Mouse (Mus musculus): ENCODE data around the gene Kcna2. TPM values are rescaled to one million over a fixed set of nuclear protein-coding genes. Genes with fewer than 3 reads are reported as not detected.
A peak's percentile ranks its signal among the peaks of the same experiment; 100 is the strongest.

The Kcna2 gene
- total and polyA plus RNA-seq, 3 experiments = not detected

DNA sequence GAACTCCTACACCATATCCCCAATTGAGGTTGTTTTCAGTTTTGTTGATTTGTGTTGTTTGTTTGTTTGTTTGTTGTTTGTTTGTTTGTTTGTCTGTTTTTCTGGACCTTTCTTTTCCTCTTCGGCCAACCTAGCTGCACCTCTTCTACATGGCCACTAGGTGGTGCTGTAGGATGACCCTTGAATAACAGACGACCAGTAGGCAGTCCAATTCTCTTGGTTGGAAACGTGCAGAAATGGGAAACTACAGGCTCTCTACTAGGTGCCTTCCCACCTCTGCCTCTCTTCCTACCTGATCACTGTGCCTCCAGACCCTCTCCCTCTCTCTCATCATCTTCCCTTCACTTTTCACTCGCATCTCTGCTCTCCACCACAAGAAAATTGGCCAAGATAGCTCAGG lies 6.9 kb upstream of the Kcna2 start (continued):
- no peak for TF ChIP-seq EP300 (IDR thresholded peaks at IDR 0.05; ENCODE audit: low read length)
- no peak for TF ChIP-seq GABPA (IDR thresholded peaks at IDR 0.05; ENCODE audit: insufficient replicate concordance, low read depth, low read length)
- peak; percentile 90 to 94 for TF ChIP-seq CTCF (conservative IDR thresholded peaks at IDR 0.05 in 1 of 2, IDR thresholded peaks at IDR 0.05 in 1 of 2; ENCODE audit: low read depth in 2 of 2, low read length in 2 of 2)
- TF ChIP-seq CHD2 (IDR thresholded peaks at IDR 0.05; ENCODE audit: low read length) = no peak
- TF ChIP-seq RAD21 (IDR thresholded peaks at IDR 0.05; ENCODE audit: low read depth, low read length) = peak; percentile 95
- TF ChIP-seq JUN (IDR thresholded peaks at IDR 0.05; ENCODE audit: insufficient read depth, low read depth, low read length) = no peak
- no peak for TF ChIP-seq MAFK (IDR thresholded peaks at IDR 0.05; ENCODE audit: insufficient replicate concordance, low read length)
- TF ChIP-seq ETS1 (conservative IDR thresholded peaks at IDR 0.05; ENCODE audit: low read depth, low read length) = no peak
- no peak for TF ChIP-seq MAX (IDR thresholded peaks at IDR 0.05; ENCODE audit: low read length)
- no peak for TF ChIP-seq CHD1 (IDR thresholded peaks at IDR 0.05; ENCODE audit: low read depth, low read length)
- no peak for TF ChIP-seq USF2 (conservative IDR thresholded peaks at IDR 0.05; ENCODE audit: low read depth, low read length)
- no peak for TF ChIP-seq MYC (IDR thresholded peaks at IDR 0.05; ENCODE audit: low read depth, low read length)

DNA sequence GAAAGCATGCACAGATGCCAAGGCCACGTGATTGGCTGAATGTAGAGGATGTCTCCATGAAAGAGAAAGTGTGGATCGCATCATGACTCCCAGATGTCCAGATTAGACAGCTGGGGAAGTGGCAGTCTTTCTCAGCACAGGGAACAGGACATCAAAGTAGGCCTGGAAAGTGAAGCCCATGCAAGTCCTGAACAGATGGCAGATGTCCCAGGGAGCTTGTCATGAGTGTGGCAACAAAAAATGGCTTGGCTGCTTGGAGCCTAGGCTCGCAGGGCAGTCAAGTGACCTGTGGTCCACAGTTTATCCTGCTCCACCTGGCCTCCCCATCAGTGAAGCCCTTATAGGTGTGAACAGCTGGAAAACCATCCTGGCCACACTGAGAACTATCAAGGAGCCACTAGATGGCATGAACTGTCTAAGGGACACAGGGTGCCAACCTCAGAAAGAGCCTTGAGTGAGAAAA lies 4.6 kb upstream of the Kcna2 start:
- H3K27ac ChIP-seq (ENCODE audit: insufficient read depth, low read depth) = no peak overlapping the region
- H3K36me3 ChIP-seq (replicated peaks in 1 of 2; ENCODE audit: control insufficient read depth in 1 of 2, insufficient read depth in 1 of 2, low read length in 1 of 2) = no peaks in the 10 kb centered on the region
- DNase-seq (ENCODE audit: extremely low read depth) = no peak
- TF ChIP-seq RAD21 (IDR thresholded peaks at IDR 0.05; ENCODE audit: low read depth, low read length) = peak; percentile 19
- TF ChIP-seq ZMIZ1 (IDR thresholded peaks at IDR 0.05; ENCODE audit: low read depth, low read length) = no peak
- peak in 1 of 2 experiments; percentile 38; a peak in 2 of 4 replicates for TF ChIP-seq CTCF (conservative IDR thresholded peaks at IDR 0.05 in 1 of 2, IDR thresholded peaks at IDR 0.05 in 1 of 2; ENCODE audit: low read depth in 2 of 2, low read length in 2 of 2)
- no peak overlapping the region for H3K4me2 ChIP-seq (ENCODE audit: insufficient read depth, low read depth, poor library complexity, severe bottlenecking)
- in situ Hi-C loops (cut with MboI; ENCODE audit: low pct_ligation_motif_present, low pct_unique_long_range_greater_than_20kb, low sequenced_read_pairs) (loop anchor here (10.0 kb wide), 1 partner anchor 89 kb away; the partner anchor contains the start of gene Kcna10), dilution Hi-C loops (cut with MboI; ENCODE audit: extremely low pct_ligation_motif_present, extremely low pct_unique_long_range_greater_than_20kb, low sequenced_read_pairs) (no loop called here)
- no peaks in the 10 kb centered on the region for H3K27me3 ChIP-seq (replicated peaks)
- no peak overlapping the region for H3K4me3 ChIP-seq (replicated peaks in 1 of 3; ENCODE audit: low read depth in 2 of 3, low read length in 2 of 3, poor library complexity in 1 of 3)
- H3K79me2 ChIP-seq (replicated peaks; ENCODE audit: control insufficient read depth, extremely low read depth, insufficient read depth, poor library complexity, severe bottlenecking) = no peaks in the 10 kb centered on the region
- no peak overlapping the region for H3K9ac ChIP-seq (ENCODE audit: insufficient read depth, low read depth)
- H3K4me1 ChIP-seq (ENCODE audit: control insufficient read depth in 1 of 2, insufficient read depth in 2 of 2) = peaks cover 6 to 29% of the 10 kb centered on the region in 2 experiments
- no peaks in the 10 kb centered on the region for H3K9me3 ChIP-seq (replicated peaks; ENCODE audit: low read length)

DNA sequence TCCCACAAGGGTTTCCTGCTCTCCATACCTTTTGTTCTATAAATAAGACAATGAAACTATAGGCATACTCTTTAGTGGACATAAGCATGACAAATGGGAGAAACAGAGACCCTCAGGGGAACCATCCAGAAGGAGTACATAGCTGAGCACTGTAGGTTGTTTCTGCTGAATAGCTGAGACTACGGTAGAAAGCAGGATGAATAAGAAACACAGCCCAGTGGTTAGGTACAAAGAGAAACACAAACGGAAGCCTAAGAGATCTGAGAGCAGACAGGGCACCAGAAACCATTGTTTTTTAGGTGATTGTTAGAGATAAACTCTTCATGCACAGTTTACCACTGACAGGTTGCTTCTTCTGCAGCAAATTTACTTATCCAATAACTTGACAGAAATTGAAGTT lies 1.1 kb upstream of the Kcna2 start:
- Histone ChIP-seq H3K9ac (ENCODE audit: insufficient read depth, low read depth) (no peak overlapping the region), H3K27ac (ENCODE audit: insufficient read depth, low read depth) (no peak overlapping the region), H3K4me3 (replicated peaks in 1 of 3; ENCODE audit: low read depth in 2 of 3, low read length in 2 of 3, poor library complexity in 1 of 3) (no peak overlapping the region), H3K36me3 (replicated peaks in 1 of 2; ENCODE audit: control insufficient read depth in 1 of 2, insufficient read depth in 1 of 2, low read length in 1 of 2) (no peaks in the 10 kb centered on the region), H3K27me3 (replicated peaks) (no peaks in the 10 kb centered on the region), H3K79me2 (replicated peaks; ENCODE audit: control insufficient read depth, extremely low read depth, insufficient read depth, poor library complexity, severe bottlenecking) (no peaks in the 10 kb centered on the region), H3K9me3 (replicated peaks; ENCODE audit: low read length) (peaks cover 3% of the 10 kb centered on the region), H3K4me1 (ENCODE audit: control insufficient read depth in 1 of 2, insufficient read depth in 2 of 2) (peaks cover 6 to 29% of the 10 kb centered on the region in 2 experiments), H3K4me2 (ENCODE audit: insufficient read depth, low read depth, poor library complexity, severe bottlenecking) (no peak overlapping the region)
- in situ Hi-C loops (cut with MboI; ENCODE audit: low pct_ligation_motif_present, low pct_unique_long_range_greater_than_20kb, low sequenced_read_pairs) = loop anchor here (10.0 kb wide), 1 partner anchor 85 kb away; the partner anchor contains the start of gene Kcna10
- DNase-seq (ENCODE audit: extremely low read depth) = no peak
- dilution Hi-C loops (cut with MboI; ENCODE audit: extremely low pct_ligation_motif_present, extremely low pct_unique_long_range_greater_than_20kb, low sequenced_read_pairs) = no loop called here
- TF ChIP-seq MYC (IDR thresholded peaks at IDR 0.05; ENCODE audit: low read depth, low read length) = no peak
- no peak for TF ChIP-seq ZMIZ1 (IDR thresholded peaks at IDR 0.05; ENCODE audit: low read depth, low read length)
- TF ChIP-seq RCOR1 (conservative IDR thresholded peaks at IDR 0.05; ENCODE audit: low read depth, low read length) = no peak
- no peak for TF ChIP-seq POLR2A (IDR thresholded peaks at IDR 0.05; ENCODE audit: low read depth, low read length)

Data from CH12.LX (cell line).